In the genomic region with DNA sequence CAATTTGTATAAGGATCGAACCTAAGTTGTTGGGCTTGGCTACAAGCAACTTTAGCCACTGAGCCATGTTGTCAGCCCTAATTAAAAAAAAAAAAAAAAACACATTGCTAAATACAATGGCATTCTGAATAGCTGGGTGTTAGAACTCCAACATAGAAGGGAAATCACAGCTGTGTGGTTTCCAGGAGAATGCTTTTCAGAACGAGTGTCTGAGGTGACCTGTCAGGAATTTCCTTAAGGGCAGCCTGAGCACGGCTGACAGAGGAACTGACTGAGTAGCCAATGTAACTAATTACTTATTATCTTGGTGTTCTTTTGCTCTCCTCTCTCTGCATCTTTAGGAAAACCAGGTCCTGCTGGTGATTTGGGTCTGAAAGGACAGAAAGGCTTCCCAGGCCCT, we compare ENCODE assay signal across 31 mouse cellular contexts.
"Had no signal": no experiment of that assay in that cellular context is flagged by ENCODE, and none has a peak within 500 bp of the region (broad histone marks: within the 10 kb centered on the region; RNA-seq: fewer than 3 reads in every experiment).

No protein-coding gene starts in this region.

- H3K4me3 ChIP-seq: limb, embryonic 10.5 days; limb, embryonic 12.5 days; limb, embryonic 13.5 days; limb, embryonic 15.5 days; liver, embryonic 12.5 days; liver, embryonic 13.5 days; liver, embryonic 15.5 days; lung, embryonic 15.5 days; megakaryocyte, embryonic 14.5 days; midbrain, embryonic 10.5 days; midbrain, embryonic 12.5 days; midbrain, embryonic 13.5 days; myocyte; neural tube, embryonic 12.5 days; neural tube, embryonic 13.5 days had no signal

- H3K36me3 ChIP-seq: limb, embryonic 10.5 days; limb, embryonic 12.5 days; limb, embryonic 13.5 days; limb, embryonic 15.5 days; liver, embryonic 12.5 days; liver, embryonic 13.5 days; liver, embryonic 15.5 days; lung, embryonic 15.5 days; midbrain, embryonic 10.5 days; midbrain, embryonic 12.5 days; midbrain, embryonic 13.5 days; neural tube, embryonic 12.5 days; neural tube, embryonic 13.5 days had no signal

- DNase-seq: left cerebral cortex, postnatal 4 days; liver; liver, embryonic 13.5 days; lung, adult 18-20 months; lung, adult 2 months; lung, embryonic 14.5 days; lung, postnatal 10 days; lung, postnatal 14 days; lung, postnatal 36 days; lung, postnatal 4 days; midbrain, embryonic 14.5 days had no signal

- H3K27me3 ChIP-seq: limb, embryonic 12.5 days; limb, embryonic 13.5 days; limb, embryonic 15.5 days; liver, embryonic 13.5 days; liver, embryonic 15.5 days; lung, embryonic 15.5 days; megakaryocyte, embryonic 14.5 days; neural tube, embryonic 12.5 days; neural tube, embryonic 13.5 days had no signal

- H3K4me1 ChIP-seq: limb, embryonic 10.5 days; limb, embryonic 13.5 days; limb, embryonic 15.5 days; liver, embryonic 12.5 days; liver, embryonic 13.5 days; liver, embryonic 15.5 days; lung, embryonic 15.5 days; midbrain, embryonic 12.5 days; neural tube, embryonic 12.5 days; neural tube, embryonic 13.5 days had no signal

- H3K9me3 ChIP-seq: limb, embryonic 10.5 days; limb, embryonic 12.5 days; limb, embryonic 13.5 days; limb, embryonic 15.5 days; liver, embryonic 12.5 days; liver, embryonic 13.5 days; liver, embryonic 15.5 days; lung, embryonic 15.5 days; megakaryocyte, embryonic 14.5 days; midbrain, embryonic 10.5 days; midbrain, embryonic 12.5 days; midbrain, embryonic 13.5 days; neural tube, embryonic 12.5 days; neural tube, embryonic 13.5 days had no signal

- H3K27ac ChIP-seq: limb, embryonic 10.5 days; limb, embryonic 12.5 days; limb, embryonic 13.5 days; limb, embryonic 15.5 days; liver, embryonic 12.5 days; liver, embryonic 13.5 days; liver, embryonic 14.5 days; liver, embryonic 15.5 days; lung, embryonic 15.5 days; macrophage; midbrain, embryonic 10.5 days; midbrain, embryonic 12.5 days; midbrain, embryonic 13.5 days; neural tube, embryonic 12.5 days; neural tube, embryonic 13.5 days had no signal

- H3K9ac ChIP-seq: limb, embryonic 12.5 days; limb, embryonic 13.5 days; limb, embryonic 15.5 days; liver, embryonic 12.5 days; liver, embryonic 13.5 days; liver, embryonic 14.5 days; liver, embryonic 15.5 days; lung, embryonic 14.5 days; lung, embryonic 15.5 days; midbrain, embryonic 12.5 days; midbrain, embryonic 13.5 days; neural tube, embryonic 12.5 days; neural tube, embryonic 13.5 days had no signal

- H3K4me2 ChIP-seq: limb, embryonic 12.5 days; limb, embryonic 13.5 days; limb, embryonic 15.5 days; liver, embryonic 11.5 days; liver, embryonic 12.5 days; liver, embryonic 13.5 days; liver, embryonic 15.5 days; lung, embryonic 14.5 days; lung, embryonic 15.5 days; midbrain, embryonic 11.5 days; midbrain, embryonic 12.5 days; midbrain, embryonic 13.5 days; neural tube, embryonic 12.5 days; neural tube, embryonic 13.5 days had no signal

- ATAC-seq: liver, embryonic 12.5 days; lung, postnatal 0 days; midbrain, embryonic 13.5 days; midbrain, embryonic 16.5 days had no signal
